Mouse (Mus musculus) forebrain, embryonic 16.5 days (tissue): ENCODE measurements around the gene Nfix. TPM values are rescaled to one million over a fixed set of nuclear protein-coding genes. Genes with fewer than 3 reads are reported as not detected.

Experiments
- ATAC-seq: fragments of 200-750 bp; cut with Nextera tagmentation; 2 replicates; pipeline ENCODE4 v1.8.0; 2017; ENCODE audit warnings: mild to moderate bottlenecking, moderate library complexity
- H3K27ac ChIP-seq: fragments of 300-500 bp; sonication (generic); 2 replicates; pipeline ENCODE4 v1.5.1; 2014; ENCODE audit warnings: low read length, control low read depth
- H3K27me3 ChIP-seq: fragments of 300-500 bp; sonication (generic); replicated peaks from 2 replicates; pipeline ENCODE4 v1.6.1; 2014; ENCODE audit warnings: low read length; ENCODE audit not compliant: control insufficient read depth, insufficient read depth
- H3K36me3 ChIP-seq: fragments of 300-500 bp; sonication (generic); 2 replicates; pipeline ENCODE4 v1.6.1; 2014; ENCODE audit not compliant: control insufficient read depth, insufficient read depth
- H3K4me1 ChIP-seq: fragments of 300-500 bp; sonication (generic); replicated peaks from 2 replicates; pipeline ENCODE4 v1.6.1; 2014; ENCODE audit warnings: low read length; ENCODE audit not compliant: control insufficient read depth, insufficient read depth
- H3K4me2 ChIP-seq: fragments of 300-500 bp; sonication (generic); 2 replicates; pipeline ENCODE4 v1.6.1; 2014; ENCODE audit warnings: mild to moderate bottlenecking, low read length, control low read depth
- H3K4me3 ChIP-seq: fragments of 300-500 bp; sonication (generic); replicated peaks from 2 replicates; pipeline ENCODE4 v1.5.1; 2014; ENCODE audit warnings: mild to moderate bottlenecking, low read length, control low read depth
- H3K9ac ChIP-seq: fragments of 300-500 bp; sonication (generic); replicated peaks from 2 replicates; pipeline ENCODE4 v1.6.1; 2014; ENCODE audit warnings: low read depth, low read length, control low read depth
- H3K9me3 ChIP-seq: fragments of 300-500 bp; sonication (generic); 2 replicates; pipeline ENCODE4 v1.6.1; 2016; ENCODE audit warnings: low read length; ENCODE audit not compliant: control insufficient read depth
- WGBS: fragments of 180-500 bp; shearing (Covaris S2); extraction: QIAGEN DNeasy Blood & Tissue Kit; methylation state at CpG from one replicate; pipeline ENCODE4 v1.1.7; 2014; 5-methylcytosine and 5-hydroxymethylcytosine counted together
- polyA plus RNA-seq: library from polyadenylated mRNA; unstranded; fragments of >200 nt; fragmentation: Nextera tagmentation; extraction: Ambion mirVana; gene quantifications from 2 replicates; pipeline ENCODE4 v1.2.1, GENCODE M21; 2015

The Nfix gene
- polyA plus RNA-seq, 1 experiment from 2014 or later: 440 TPM

DNA sequence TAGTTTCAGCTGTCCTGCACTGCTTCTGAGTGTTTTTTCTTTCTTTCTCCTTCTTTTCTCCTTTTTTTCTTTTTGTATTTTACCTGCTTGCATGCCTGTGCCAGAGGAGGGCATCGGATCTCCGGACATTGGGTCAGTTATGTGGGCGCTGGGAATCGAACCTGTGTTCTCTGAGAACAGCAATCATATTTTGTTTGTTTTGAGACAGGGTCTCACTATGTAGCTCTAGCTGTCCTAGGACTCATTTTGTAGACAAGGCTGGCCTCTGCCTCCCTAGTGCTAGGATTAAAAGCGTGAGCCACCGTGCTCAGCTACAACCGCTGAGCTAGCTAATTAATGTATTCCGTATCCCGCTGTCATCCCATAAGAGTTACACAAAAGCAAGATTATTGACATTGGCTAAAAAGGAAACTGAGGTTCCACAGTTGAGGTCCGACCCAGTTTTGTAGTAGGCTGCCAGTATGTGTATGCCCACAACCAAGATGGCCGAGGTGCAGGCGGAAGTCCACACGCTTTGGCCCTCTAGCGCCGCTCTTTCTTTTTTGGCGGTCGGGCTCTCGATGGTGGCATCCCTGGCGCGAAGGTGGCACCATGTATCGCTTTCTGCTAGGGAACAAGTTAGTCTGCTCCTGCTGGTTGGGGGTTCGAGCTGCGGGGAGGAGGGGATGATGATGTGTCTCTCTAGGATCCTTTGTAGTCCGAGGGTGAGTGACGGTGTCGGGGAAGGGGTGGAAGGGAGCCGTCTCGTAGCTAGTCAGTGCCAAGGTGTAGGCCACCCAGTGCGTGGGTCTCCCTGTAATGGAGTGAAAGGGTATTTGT, 135.4 kb downstream of the Nfix start:
- H3K36me3 ChIP-seq: no peaks in the 10 kb centered on the region
- peak overlapping the region; percentile 75 for H3K9ac ChIP-seq
- H3K27me3 ChIP-seq: no peaks in the 10 kb centered on the region
- no peaks in the 10 kb centered on the region for H3K9me3 ChIP-seq
- H3K4me2 ChIP-seq: peak overlapping the region; percentile 94
- peak overlapping the region; percentile 90 for H3K27ac ChIP-seq
- under 1% methylated on average over 29 of the region's 29 CpGs for WGBS
- peaks cover 49% of the 10 kb centered on the region for H3K4me1 ChIP-seq
- H3K4me3 ChIP-seq: peak overlapping the region; percentile 69
- ATAC-seq: peak; percentile 49

GRCm38 (mm10) chr8:84663483-84664327, 136.4 kb downstream of the Nfix start:
- H3K27me3 ChIP-seq: no peaks in the 10 kb centered on the region
- H3K9me3 ChIP-seq: no peaks in the 10 kb centered on the region
- peak overlapping the region; percentile 90 for H3K27ac ChIP-seq
- H3K4me3 ChIP-seq: peak overlapping the region; percentile 69
- H3K36me3 ChIP-seq: no peaks in the 10 kb centered on the region
- WGBS: 2% methylated on average over 43 of the region's 43 CpGs
- peak overlapping the region; percentile 75 for H3K9ac ChIP-seq
- peak; percentile 77 for ATAC-seq
- peak overlapping the region; percentile 94 for H3K4me2 ChIP-seq
- peaks cover 52% of the 10 kb centered on the region for H3K4me1 ChIP-seq

- peak; percentile 81 for ATAC-seq
- peak within 1 kb of the TSS; percentile 72 for H3K9ac ChIP-seq
- H3K27me3 ChIP-seq: no peaks in the 10 kb centered on the region
- H3K4me3 ChIP-seq: peak within 1 kb of the TSS; percentile 69
- no peaks in the 10 kb centered on the region for H3K9me3 ChIP-seq
- peak within 1 kb of the TSS; percentile 90 for H3K27ac ChIP-seq
- peak within 1 kb of the TSS; percentile 94 for H3K4me2 ChIP-seq
- peaks cover 52% of the 10 kb centered on the region for H3K4me1 ChIP-seq
- under 1% methylated on average over 27 of the region's 27 CpGs for WGBS
- no peaks in the 10 kb centered on the region for H3K36me3 ChIP-seq
Observed at GRCm38 (mm10) chr8:84662581-84663065, 137.5 kb downstream of the Nfix start, which contains the start of gene Ier2. TSS of gene Ier2 (minus strand) at chr8:84662852.

DNA sequence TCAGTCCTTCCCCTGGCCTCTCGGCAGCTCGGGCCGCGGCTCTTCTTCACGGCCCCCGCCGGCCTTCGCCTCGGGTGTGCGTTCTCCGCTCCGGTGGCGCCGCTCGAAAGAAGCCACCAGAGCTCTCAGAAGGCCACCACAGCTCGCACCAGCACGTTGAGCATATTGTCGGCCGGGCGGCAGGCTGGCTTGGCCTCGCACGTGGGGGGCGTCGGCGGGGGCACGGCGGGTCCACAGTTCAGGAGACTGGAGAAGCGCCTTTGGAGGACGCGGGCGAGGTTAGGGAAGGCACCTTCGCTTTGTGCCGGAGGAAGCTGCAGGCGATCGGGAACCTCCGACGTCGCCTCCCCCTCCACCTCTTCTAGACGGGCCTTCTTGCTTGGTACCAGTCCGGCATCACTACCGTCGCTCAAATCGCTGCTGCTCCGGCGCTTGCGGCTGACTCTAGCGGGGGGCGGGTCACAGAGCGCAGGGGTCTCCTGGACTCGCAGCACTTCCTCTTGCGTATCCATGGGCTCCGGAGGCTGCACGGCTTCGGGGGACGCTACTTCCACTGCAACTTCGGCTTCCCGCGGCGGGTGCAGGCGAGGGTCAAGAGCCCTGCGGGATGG, 138.1 kb downstream of the Nfix start:
- under 1% methylated on average over 60 of the region's 61 CpGs for WGBS
- Histone ChIP-seq H3K9ac (peak overlapping the region; percentile 72), H3K4me2 (peak overlapping the region; percentile 94), H3K9me3 (no peaks in the 10 kb centered on the region), H3K36me3 (no peaks in the 10 kb centered on the region), H3K4me1 (peaks cover 52% of the 10 kb centered on the region), H3K4me3 (peak overlapping the region; percentile 69), H3K27me3 (no peaks in the 10 kb centered on the region), H3K27ac (peak overlapping the region; percentile 78)
- ATAC-seq: peak; percentile 11

DNA sequence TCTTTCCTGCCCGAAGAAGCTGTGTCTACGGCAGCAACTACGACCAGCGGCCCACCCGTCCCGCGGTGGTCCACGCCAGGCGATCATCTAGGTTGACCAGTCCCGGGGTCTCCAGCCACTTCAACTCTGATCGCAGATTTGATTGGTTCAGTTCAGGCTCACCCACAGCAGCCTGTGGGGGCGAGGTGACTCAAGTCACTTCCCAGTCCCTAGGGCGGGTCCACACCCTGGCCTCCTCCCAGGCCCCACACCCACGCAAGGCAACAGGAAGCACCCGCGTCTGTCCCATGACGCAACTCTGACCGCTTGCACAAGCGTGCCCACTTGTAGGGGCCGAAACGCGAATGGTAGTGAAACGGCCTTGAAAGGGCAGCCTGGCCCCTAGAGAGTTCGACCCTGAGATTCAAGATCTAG, 138.7 kb downstream of the Nfix start:
- H3K27me3 ChIP-seq: no peaks in the 10 kb centered on the region
- under 1% methylated on average over 24 of the region's 24 CpGs for WGBS
- no peak for ATAC-seq
- H3K4me2 ChIP-seq: peak overlapping the region; percentile 94
- H3K9ac ChIP-seq: peak overlapping the region; percentile 72
- peak overlapping the region; percentile 69 for H3K4me3 ChIP-seq
- no peak overlapping the region; the same call in 1 of the 2 replicates for H3K27ac ChIP-seq
- no peaks in the 10 kb centered on the region for H3K36me3 ChIP-seq
- H3K4me1 ChIP-seq: peaks cover 57% of the 10 kb centered on the region
- no peaks in the 10 kb centered on the region for H3K9me3 ChIP-seq

- WGBS: 3% methylated on average over 20 of the region's 20 CpGs
- Histone ChIP-seq H3K27me3 (no peaks in the 10 kb centered on the region), H3K27ac (peak overlapping the region; percentile 14; the same call in 1 of the 2 replicates), H3K9ac (peak overlapping the region; percentile 72), H3K36me3 (no peaks in the 10 kb centered on the region), H3K9me3 (no peaks in the 10 kb centered on the region), H3K4me2 (peak overlapping the region; percentile 94), H3K4me3 (peak overlapping the region; percentile 69), H3K4me1 (peaks cover 59% of the 10 kb centered on the region)
- no peak for ATAC-seq
Observed at GRCm38 (mm10) chr8:84660819-84661457, 139.2 kb downstream of the Nfix start.

GRCm38 (mm10) chr8:84659936-84660818, 140.0 kb downstream of the Nfix start:
- Histone ChIP-seq H3K4me2 (peak overlapping the region; percentile 94), H3K27ac (peak overlapping the region; percentile 30; the same call in 1 of the 2 replicates), H3K36me3 (no peaks in the 10 kb centered on the region), H3K9ac (peak overlapping the region; percentile 72), H3K27me3 (no peaks in the 10 kb centered on the region), H3K4me1 (peaks cover 60% of the 10 kb centered on the region), H3K4me3 (peak overlapping the region; percentile 69), H3K9me3 (no peaks in the 10 kb centered on the region)
- ATAC-seq: no peak
- WGBS: 5% methylated on average over 32 of the region's 33 CpGs

- Histone ChIP-seq H3K4me1 (peaks cover 58% of the 10 kb centered on the region), H3K4me3 (no peak overlapping the region), H3K27me3 (no peaks in the 10 kb centered on the region), H3K27ac (no peak overlapping the region), H3K9ac (no peak overlapping the region), H3K36me3 (no peaks in the 10 kb centered on the region), H3K4me2 (no peak overlapping the region), H3K9me3 (no peaks in the 10 kb centered on the region)
- WGBS: 69% methylated on average over 1 of the region's 1 CpGs
- ATAC-seq: no peak
Observed at GRCm38 (mm10) chr8:84658951-84659350, 141.2 kb downstream of the Nfix start.
